Mouse (Mus musculus) Patski (cell line): Measurements from ENCODE around the gene Lrpap1. TPM values are rescaled to one million over a fixed set of nuclear protein-coding genes. Genes with fewer than 3 reads are reported as not detected.

Experiments
- ATAC-seq: fragments of 100-300 bp; one replicate; pipeline ENCODE4 v1.8.0; 2021
- CTCF ChIA-PET: fragments of 350-600 bp; sonication (Branson Sonifier 250); formaldehyde crosslinking; loops from one replicate; lab custom pipeline; 2022; ENCODE audit warnings: inconsistent platforms; lab: Charles Lee
- POLR2A ChIA-PET: fragments of 350-600 bp; sonication (Branson Sonifier 250); formaldehyde crosslinking; loops from one replicate; lab custom pipeline; 2022; ENCODE audit warnings: antibody characterized with exemption, inconsistent platforms; lab: Charles Lee
- DNase-seq: peaks from one replicate; pipeline ENCODE4 v3.0.0-alpha.2; 2011; ENCODE audit warnings: low read depth, low spot score
- H3K27me3 ChIP-seq: fragments of 371-371 bp; one replicate; pipeline ENCODE4 v1.5.1; 2021
- CTCF ChIP-seq: fragments of 100-300 bp; IDR thresholded peaks from one replicate; pipeline ENCODE4 v1.5.1; 2021
- in situ Hi-C: fragments of 300-500 bp; cut with MboI; formaldehyde crosslinking; loops from 3 replicates; pipeline ENCODE4 v1.11.1; 2018; ENCODE audit warnings: low pct_unique_long_range_greater_than_20kb, mixed read lengths
- polyA plus RNA-seq: library from polyadenylated mRNA; unstranded; gene quantifications from one replicate; pipeline ENCODE4 v1.2.3, GENCODE M21; 2021

The Lrpap1 gene
- polyA plus RNA-seq, 1 experiment from 2014 or later: 161 TPM

DNA sequence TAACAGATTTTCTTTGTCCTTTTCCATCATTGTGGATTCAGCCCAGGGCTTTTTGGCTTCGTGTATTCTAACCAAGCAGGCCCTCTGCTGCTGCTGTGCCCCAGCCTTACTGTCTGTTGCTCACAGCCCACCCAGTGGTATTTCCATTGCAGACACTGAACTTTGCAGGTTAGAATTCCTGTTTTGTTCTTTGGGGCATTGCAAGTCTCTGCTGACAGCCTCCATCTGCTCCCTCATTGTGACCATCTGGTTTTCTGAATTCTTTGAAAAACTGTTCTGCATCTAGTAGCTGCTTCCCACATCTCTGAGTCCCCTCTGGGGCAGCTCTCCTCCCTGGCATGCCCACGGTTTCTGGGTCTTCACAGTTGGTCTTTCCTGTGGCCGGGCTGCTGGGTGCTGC lies 35.8 kb upstream of the Lrpap1 start:
- H3K27me3 ChIP-seq: peaks cover 33% of the 10 kb centered on the region
- TF ChIP-seq CTCF: no peak
- ChIA-PET CTCF (interaction anchor here (1.3 kb wide), 1 partner anchor 13 kb away, joined by 3 read pairs; no protein-coding TSS in a partner anchor), POLR2A (no interaction called here)
- ATAC-seq: no peak
- DNase-seq: no peak
- in situ Hi-C loops: no loop called here

DNA sequence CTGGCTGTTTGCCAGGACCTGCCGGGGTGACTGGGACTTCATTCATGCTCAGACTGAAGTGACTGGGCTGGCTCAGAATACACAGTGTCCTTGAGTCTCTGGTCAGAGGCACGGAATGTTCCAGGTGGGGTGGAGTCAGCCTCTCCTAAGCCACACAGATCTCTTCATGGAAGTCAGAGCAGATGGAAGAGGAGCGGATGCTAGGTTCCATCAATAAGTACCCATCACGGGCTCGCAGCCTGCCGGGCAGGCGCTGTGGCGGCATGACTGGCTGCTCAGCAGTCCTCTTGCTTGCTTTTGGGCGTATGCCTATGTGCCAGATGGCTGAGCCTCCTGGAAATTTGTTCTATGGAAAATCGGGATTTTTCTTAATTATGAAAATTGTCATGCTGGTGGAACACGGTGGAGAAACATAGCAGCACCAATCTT lies 32.6 kb upstream of the Lrpap1 start:
- peaks cover 50% of the 10 kb centered on the region for H3K27me3 ChIP-seq
- POLR2A ChIA-PET: no interaction called here
- in situ Hi-C loops: no loop called here
- no peak for TF ChIP-seq CTCF
- DNase-seq (no peak), ATAC-seq (no peak)
- CTCF ChIA-PET: no interaction called here

DNA sequence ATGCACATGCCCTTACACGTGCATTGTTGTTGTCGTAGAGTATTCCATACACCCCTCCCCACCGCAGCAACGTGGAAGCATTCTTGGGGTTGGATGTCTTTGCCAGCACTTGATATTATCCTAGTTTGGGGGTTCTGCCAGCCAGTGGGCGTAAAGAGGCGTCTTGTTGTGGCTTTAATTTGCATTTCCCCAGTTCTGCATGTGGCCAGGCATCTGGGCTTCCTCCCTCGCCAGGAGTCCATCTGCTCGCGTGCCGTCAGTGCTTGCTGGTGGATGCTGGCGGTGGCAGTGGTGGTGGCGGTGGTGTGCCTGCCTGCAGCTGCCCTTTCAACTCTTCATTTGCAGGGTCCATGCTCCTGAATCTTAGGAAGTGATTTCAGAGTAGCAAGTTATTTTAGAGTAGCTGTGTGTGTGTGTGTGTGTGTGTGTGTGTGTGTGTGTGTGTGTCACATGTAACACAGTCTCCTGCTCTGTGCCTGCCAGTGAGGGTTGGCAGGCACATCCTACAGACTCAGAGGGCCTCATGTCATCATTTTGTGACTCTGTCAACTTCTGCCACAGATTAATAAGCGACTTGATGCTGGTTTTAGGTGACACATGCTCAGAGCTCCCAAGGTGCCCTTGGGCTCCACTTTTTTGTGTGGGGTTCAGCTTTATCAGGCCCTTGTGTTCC lies 32.1 kb upstream of the Lrpap1 start:
- POLR2A ChIA-PET: no interaction called here
- CTCF ChIA-PET: no interaction called here
- no peak for DNase-seq
- peaks cover 52% of the 10 kb centered on the region for H3K27me3 ChIP-seq
- in situ Hi-C loops: no loop called here
- ATAC-seq: no peak
- TF ChIP-seq CTCF: no peak

DNA sequence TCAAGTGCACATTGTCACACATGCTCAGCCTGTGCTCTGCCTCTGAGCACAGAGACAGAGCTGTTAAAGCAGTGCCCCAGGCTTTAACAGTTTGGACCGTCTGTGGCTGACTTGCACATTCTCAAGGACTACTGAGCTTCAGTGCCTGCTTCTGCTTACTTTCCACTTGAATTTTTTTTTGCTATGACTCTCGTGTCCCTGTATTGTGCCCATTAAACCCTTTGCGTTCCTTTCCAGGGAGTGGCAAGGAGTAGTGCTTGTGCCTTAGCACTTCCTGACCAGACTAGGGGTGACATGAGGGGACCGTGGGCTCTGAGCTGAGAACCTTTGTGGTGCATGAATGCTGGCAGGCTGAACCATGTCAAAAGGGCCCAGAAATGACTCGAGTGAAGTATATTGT lies 30.3 kb upstream of the Lrpap1 start:
- in situ Hi-C loops: no loop called here
- TF ChIP-seq CTCF: no peak
- CTCF ChIA-PET: no interaction called here
- DNase-seq (no peak), ATAC-seq (no peak)
- POLR2A ChIA-PET: no interaction called here
- peaks cover 42% of the 10 kb centered on the region for H3K27me3 ChIP-seq

DNA sequence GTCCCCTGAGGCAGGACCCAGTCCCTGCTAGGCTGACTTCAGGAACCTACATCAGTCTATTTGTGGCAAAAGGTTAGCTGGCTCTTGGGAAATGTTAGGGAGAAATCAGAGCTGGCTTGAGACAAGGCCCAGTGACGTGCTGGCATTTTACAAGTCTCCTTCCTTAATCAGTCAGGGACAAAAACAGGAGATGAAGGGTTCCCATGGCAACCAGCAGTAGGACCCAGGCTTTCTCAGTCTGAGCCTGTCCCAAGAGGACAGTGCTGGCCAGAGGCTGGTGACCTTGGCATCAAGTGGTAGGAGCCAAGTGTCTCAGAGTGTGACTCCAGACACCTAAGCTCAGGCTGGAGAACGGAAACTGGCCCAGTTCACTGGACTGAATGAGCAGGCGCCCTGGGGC lies 28.7 kb upstream of the Lrpap1 start:
- in situ Hi-C loops: no loop called here
- no peak for DNase-seq

DNA sequence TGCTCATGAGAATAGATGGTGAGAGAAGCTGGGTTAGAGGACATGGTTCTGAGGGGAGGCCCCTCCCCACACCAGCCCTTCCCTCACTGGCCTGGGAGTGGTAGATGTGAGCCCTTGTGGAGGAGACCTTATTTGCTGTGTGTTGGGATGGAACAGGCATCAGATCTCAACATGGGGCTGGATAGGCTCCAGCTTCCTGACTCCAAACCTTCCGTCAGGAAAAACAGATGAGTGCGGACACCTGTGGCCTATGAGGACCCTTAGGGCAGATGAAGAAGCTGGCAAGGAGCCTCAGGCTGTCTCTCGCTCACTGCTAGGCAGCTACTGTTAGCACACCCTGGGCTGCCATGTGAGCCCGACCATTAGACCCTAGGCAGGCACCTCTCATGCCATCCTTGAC lies 27.9 kb upstream of the Lrpap1 start:
- POLR2A ChIA-PET: no interaction called here
- in situ Hi-C loops: no loop called here

More for the DNA sequence above, 28.7 kb upstream of the Lrpap1 start:
- no peak for ATAC-seq
- peaks cover 30% of the 10 kb centered on the region for H3K27me3 ChIP-seq
- no peak for TF ChIP-seq CTCF
- ChIA-PET POLR2A (no interaction called here), CTCF (interaction anchor here (1.4 kb wide), 1 partner anchor 10 kb away, joined by 3 read pairs; no protein-coding TSS in a partner anchor)

DNA sequence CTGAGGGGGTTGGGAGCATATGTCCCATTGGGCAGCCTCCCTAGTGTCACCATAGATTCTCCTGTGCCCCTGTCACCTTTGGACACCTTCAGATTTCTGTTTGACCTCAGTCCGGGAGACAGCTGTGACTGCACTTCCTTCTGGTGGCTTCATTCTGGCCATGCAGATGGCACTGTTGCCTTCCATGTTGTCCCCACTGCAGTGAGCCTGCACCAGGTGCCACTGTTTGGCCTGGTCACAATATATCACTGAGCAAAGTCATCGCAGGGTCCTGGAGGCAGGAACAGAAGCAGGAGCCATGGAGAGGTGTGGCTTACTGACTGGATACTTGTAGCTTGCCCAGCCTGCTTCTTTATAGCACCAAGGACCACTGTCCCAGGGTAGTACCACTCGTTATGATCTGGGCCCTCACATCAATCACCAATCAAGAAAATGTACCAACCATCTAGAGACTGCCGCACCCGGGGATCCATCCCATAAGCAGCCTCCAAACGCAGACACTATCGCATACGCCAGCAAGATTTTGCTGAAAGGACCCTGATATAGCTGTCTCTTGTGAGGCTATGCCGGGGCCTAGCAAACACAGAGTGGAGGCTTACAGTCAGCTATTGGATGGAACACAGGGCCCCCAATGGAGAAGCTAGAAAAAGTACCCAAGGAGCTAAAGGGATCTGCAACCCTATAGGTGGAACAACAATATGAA lies 26.9 kb upstream of the Lrpap1 start:
- H3K27me3 ChIP-seq: peaks cover 23% of the 10 kb centered on the region
- ATAC-seq (no peak), DNase-seq (no peak)
- in situ Hi-C loops: no loop called here
- no peak for TF ChIP-seq CTCF
- ChIA-PET CTCF (interaction anchor here (2.3 kb wide), 2 partner anchors 25 to 32 kb away, joined by 6 to 8 read pairs; no protein-coding TSS in a partner anchor), POLR2A (no interaction called here)

More for the DNA sequence above, 27.9 kb upstream of the Lrpap1 start:
- CTCF ChIA-PET: interaction anchor here (1.4 kb wide), 1 partner anchor 9 kb away, joined by 3 read pairs; no protein-coding TSS in a partner anchor
- H3K27me3 ChIP-seq: peaks cover 29% of the 10 kb centered on the region
- no peak for TF ChIP-seq CTCF
- ATAC-seq: no peak
- no peak for DNase-seq

DNA sequence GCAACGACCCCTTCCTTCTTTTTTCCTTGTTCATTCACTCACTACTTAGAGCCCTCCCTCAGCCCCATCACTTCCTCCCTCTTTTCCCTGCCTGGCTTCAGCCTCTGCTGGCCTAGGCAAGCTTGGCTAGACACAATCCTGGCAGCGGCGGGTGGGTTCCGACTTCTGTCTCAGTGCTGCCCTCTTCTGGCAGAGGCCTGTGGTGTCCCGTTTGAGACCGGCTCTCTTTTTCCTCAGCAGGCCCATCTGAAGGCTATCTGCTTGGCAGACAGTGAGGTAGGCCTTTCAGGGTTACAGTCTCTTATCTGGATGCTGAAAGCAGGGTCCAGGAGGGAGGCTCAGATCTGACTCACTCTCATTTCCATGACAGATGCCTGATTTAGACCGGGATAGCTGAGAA lies 26.2 kb upstream of the Lrpap1 start:
- ChIA-PET POLR2A (no interaction called here), CTCF (interaction anchor here (1.2 to 2.3 kb wide), 3 partner anchors 13 to 32 kb away, joined by 6 to 8 read pairs (median 6); no protein-coding TSS in a partner anchor)
- peaks cover 19% of the 10 kb centered on the region for H3K27me3 ChIP-seq
- DNase-seq: peak; percentile 37
- in situ Hi-C loops: no loop called here
- TF ChIP-seq CTCF: peak; percentile 93
- ATAC-seq: peak; percentile 78

DNA sequence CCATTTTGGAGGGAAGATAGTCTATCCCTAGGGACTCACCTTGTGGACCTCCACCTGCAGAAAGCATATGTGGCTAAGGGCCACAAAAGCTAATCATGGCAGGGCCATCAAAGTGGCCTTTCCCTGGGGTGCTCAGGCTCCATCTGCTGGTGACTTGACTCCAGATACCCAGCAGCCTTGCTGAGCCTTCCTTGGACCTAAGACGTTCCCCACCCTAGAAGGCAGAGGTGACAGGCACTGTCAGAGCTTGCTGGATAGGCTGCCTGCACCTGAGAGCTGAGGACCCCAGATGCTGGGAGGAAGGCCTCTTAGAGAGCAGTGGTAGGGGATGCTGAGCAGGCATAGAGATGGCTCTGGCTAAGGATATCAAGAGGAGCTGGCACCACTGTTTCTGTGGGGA lies 25.7 kb upstream of the Lrpap1 start:
- ATAC-seq: no peak
- TF ChIP-seq CTCF: no peak
- DNase-seq: no peak
- peaks cover 20% of the 10 kb centered on the region for H3K27me3 ChIP-seq
- CTCF ChIA-PET: interaction anchor here (1.2 to 2.3 kb wide), 4 partner anchors 13 to 43 kb away, joined by 3 to 8 read pairs (median 6); no protein-coding TSS in a partner anchor
- POLR2A ChIA-PET: no interaction called here
- in situ Hi-C loops: no loop called here

DNA sequence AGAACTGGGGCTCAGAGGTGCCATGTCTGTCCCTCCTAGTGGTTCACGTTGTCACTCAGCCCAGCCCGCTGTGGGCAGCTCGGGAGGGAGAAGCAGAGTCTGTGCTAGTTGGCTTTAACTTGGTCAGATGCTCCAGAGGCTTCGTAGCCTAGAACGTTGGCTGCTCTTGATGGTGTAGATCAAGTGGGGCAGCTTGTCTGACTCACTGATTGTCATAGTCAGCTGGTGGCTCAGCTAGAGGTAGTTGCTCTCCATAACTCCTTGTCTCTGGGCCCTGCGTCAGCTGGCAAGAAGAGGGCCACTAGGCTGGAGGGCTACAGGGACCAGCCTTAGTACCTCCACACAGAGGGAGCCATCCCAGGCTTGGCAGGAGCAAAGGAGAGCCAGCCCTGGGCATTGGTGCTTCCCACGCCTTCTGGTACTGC lies 24.2 kb upstream of the Lrpap1 start:
- DNase-seq: no peak
- CTCF ChIA-PET: interaction anchor here (1.3 kb wide), 1 partner anchor 42 kb away, joined by 3 read pairs; no protein-coding TSS in a partner anchor
- ATAC-seq: no peak
- in situ Hi-C loops: no loop called here
- H3K27me3 ChIP-seq: peaks cover 25% of the 10 kb centered on the region
- TF ChIP-seq CTCF: no peak
- POLR2A ChIA-PET: no interaction called here

DNA sequence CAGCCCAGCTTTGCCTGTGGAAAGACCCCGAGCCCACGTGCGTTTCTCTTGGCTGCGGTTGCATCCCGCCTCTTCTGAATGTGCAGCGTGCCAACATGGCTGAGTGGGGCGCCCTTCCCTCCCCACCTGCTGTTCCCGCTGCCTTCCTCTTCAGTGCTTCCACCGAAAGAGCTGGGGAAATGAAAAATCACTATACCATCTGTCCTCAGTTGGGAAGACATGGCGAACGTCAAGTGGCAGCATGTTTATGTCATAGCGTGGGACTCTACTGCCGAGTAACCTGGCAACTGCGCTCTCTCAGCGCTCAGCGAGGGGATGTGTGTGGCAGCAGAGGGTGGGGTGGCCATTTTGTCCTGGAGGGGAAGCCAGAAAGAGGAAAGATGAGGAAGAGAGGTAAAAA lies 23.6 kb upstream of the Lrpap1 start:
- peaks cover 20% of the 10 kb centered on the region for H3K27me3 ChIP-seq
- POLR2A ChIA-PET: no interaction called here
- CTCF ChIA-PET: interaction anchor here (2.1 kb wide), 1 partner anchor 10 kb away, joined by 7 read pairs; no protein-coding TSS in a partner anchor
- in situ Hi-C loops: no loop called here
- ATAC-seq (no peak), DNase-seq (no peak)
- TF ChIP-seq CTCF: no peak
